Mouse (Mus musculus): ENCODE results near the gene Dis3l2. TPM values are rescaled to one million over a fixed set of nuclear protein-coding genes. Genes with fewer than 3 reads are reported as not detected.

The Dis3l2 gene
- total and polyA plus RNA-seq, 3 experiments, result 11.6 to 44.3 (median 31.5) TPM

- Histone ChIP-seq H3K36me3 (replicated peaks) (peaks cover 59% of the 10 kb centered on the region), H3K27me3 (ENCODE audit: insufficient read depth, low read length) (peaks cover 1% of the 10 kb centered on the region; the same call in 1 of the 2 replicates), H3K4me3 (ENCODE audit: low read depth, low read length) (no peak overlapping the region), H3K4me1 (ENCODE audit: insufficient read depth, low read depth, low read length) (no peaks in the 10 kb centered on the region), H3K9me3 (replicated peaks) (no peaks in the 10 kb centered on the region)
- DNase-seq (ENCODE audit: low spot score) (no peak), ATAC-seq (ENCODE audit: extremely low read depth, insufficient number of reproducible peaks, low FRiP score, poor library complexity, severe bottlenecking) (no peak)
- TF ChIP-seq TAL1 (conservative IDR thresholded peaks at IDR 0.05; ENCODE audit: low read depth, low read length), result no peak
- no peak for TF ChIP-seq POLR2AphosphoS5 (IDR thresholded peaks at IDR 0.05; ENCODE audit: insufficient replicate concordance, low read depth, low read length)
- TF ChIP-seq GATA1 (IDR thresholded peaks at IDR 0.05; ENCODE audit: borderline replicate concordance, low read length), result no peak
- TF ChIP-seq CTCF (IDR thresholded peaks at IDR 0.05; ENCODE audit: low read depth, low read length), result no peak
- no peak for TF ChIP-seq GATA2 (IDR thresholded peaks at IDR 0.05; ENCODE audit: borderline replicate concordance, low read depth, low read length)
These were observed 347.1 kb downstream of the Dis3l2 start for GRCm38 (mm10) chr1:87050700-87051099.

GRCm38 (mm10) chr1:87051369-87051768 lies 347.8 kb downstream of the Dis3l2 start:
- Histone ChIP-seq H3K27me3 (ENCODE audit: insufficient read depth, low read length) (peaks cover 2% of the 10 kb centered on the region; the same call in 1 of the 2 replicates), H3K4me1 (ENCODE audit: insufficient read depth, low read depth, low read length) (no peaks in the 10 kb centered on the region), H3K9me3 (replicated peaks) (no peaks in the 10 kb centered on the region), H3K4me3 (ENCODE audit: low read depth, low read length) (no peak overlapping the region), H3K36me3 (replicated peaks) (peaks cover 52% of the 10 kb centered on the region)
- ATAC-seq (ENCODE audit: extremely low read depth, insufficient number of reproducible peaks, low FRiP score, poor library complexity, severe bottlenecking), result no peak
- TF ChIP-seq CTCF (IDR thresholded peaks at IDR 0.05; ENCODE audit: low read depth, low read length), result no peak
- no peak for TF ChIP-seq TAL1 (conservative IDR thresholded peaks at IDR 0.05; ENCODE audit: low read depth, low read length)
- no peak for TF ChIP-seq GATA2 (IDR thresholded peaks at IDR 0.05; ENCODE audit: borderline replicate concordance, low read depth, low read length)
- no peak for TF ChIP-seq GATA1 (IDR thresholded peaks at IDR 0.05; ENCODE audit: borderline replicate concordance, low read length)
- no peak for TF ChIP-seq POLR2AphosphoS5 (IDR thresholded peaks at IDR 0.05; ENCODE audit: insufficient replicate concordance, low read depth, low read length)
- no peak for DNase-seq (ENCODE audit: low spot score)

GRCm38 (mm10) chr1:87057075-87057474 lies 353.5 kb downstream of the Dis3l2 start:
- no peaks in the 10 kb centered on the region for H3K9me3 ChIP-seq (replicated peaks)
- ATAC-seq (ENCODE audit: extremely low read depth, insufficient number of reproducible peaks, low FRiP score, poor library complexity, severe bottlenecking) (no peak), DNase-seq (ENCODE audit: low spot score) (no peak)
- peaks cover 4% of the 10 kb centered on the region for H3K36me3 ChIP-seq (replicated peaks)
- TF ChIP-seq TAL1 (conservative IDR thresholded peaks at IDR 0.05; ENCODE audit: low read depth, low read length) (no peak), GATA2 (IDR thresholded peaks at IDR 0.05; ENCODE audit: borderline replicate concordance, low read depth, low read length) (no peak), GATA1 (IDR thresholded peaks at IDR 0.05; ENCODE audit: borderline replicate concordance, low read length) (no peak), POLR2AphosphoS5 (IDR thresholded peaks at IDR 0.05; ENCODE audit: insufficient replicate concordance, low read depth, low read length) (no peak), CTCF (IDR thresholded peaks at IDR 0.05; ENCODE audit: low read depth, low read length) (no peak)
- H3K4me3 ChIP-seq (ENCODE audit: low read depth, low read length), result no peak overlapping the region
- H3K27me3 ChIP-seq (ENCODE audit: insufficient read depth, low read length), result peaks cover 6% of the 10 kb centered on the region; the same call in 1 of the 2 replicates
- H3K4me1 ChIP-seq (ENCODE audit: insufficient read depth, low read depth, low read length), result peaks cover 8% of the 10 kb centered on the region

- DNase-seq (ENCODE audit: low spot score), result no peak
- Histone ChIP-seq H3K36me3 (replicated peaks) (no peaks in the 10 kb centered on the region), H3K4me3 (ENCODE audit: low read depth, low read length) (no peak overlapping the region), H3K27me3 (ENCODE audit: insufficient read depth, low read length) (peaks cover 6% of the 10 kb centered on the region; the same call in 1 of the 2 replicates), H3K4me1 (ENCODE audit: insufficient read depth, low read depth, low read length) (peaks cover 8% of the 10 kb centered on the region), H3K9me3 (replicated peaks) (no peaks in the 10 kb centered on the region; the same call in 1 of the 2 replicates)
- TF ChIP-seq TAL1 (conservative IDR thresholded peaks at IDR 0.05; ENCODE audit: low read depth, low read length) (no peak), CTCF (IDR thresholded peaks at IDR 0.05; ENCODE audit: low read depth, low read length) (no peak), GATA2 (IDR thresholded peaks at IDR 0.05; ENCODE audit: borderline replicate concordance, low read depth, low read length) (no peak), GATA1 (IDR thresholded peaks at IDR 0.05; ENCODE audit: borderline replicate concordance, low read length) (no peak), POLR2AphosphoS5 (IDR thresholded peaks at IDR 0.05; ENCODE audit: insufficient replicate concordance, low read depth, low read length) (no peak)
- no peak for ATAC-seq (ENCODE audit: extremely low read depth, insufficient number of reproducible peaks, low FRiP score, poor library complexity, severe bottlenecking)
These were observed 355.5 kb downstream of the Dis3l2 start for GRCm38 (mm10) chr1:87059042-87059665.

GRCm38 (mm10) chr1:87060913-87061312 lies 357.3 kb downstream of the Dis3l2 start:
- no peak overlapping the region for H3K4me3 ChIP-seq (ENCODE audit: low read depth, low read length)
- DNase-seq (ENCODE audit: low spot score), result no peak
- H3K9me3 ChIP-seq (replicated peaks), result no peaks in the 10 kb centered on the region; the same call in 1 of the 2 replicates
- no peak for ATAC-seq (ENCODE audit: extremely low read depth, insufficient number of reproducible peaks, low FRiP score, poor library complexity, severe bottlenecking)
- peaks cover 8% of the 10 kb centered on the region for H3K4me1 ChIP-seq (ENCODE audit: insufficient read depth, low read depth, low read length)
- no peaks in the 10 kb centered on the region for H3K36me3 ChIP-seq (replicated peaks)
- peaks cover 4% of the 10 kb centered on the region; the same call in 1 of the 2 replicates for H3K27me3 ChIP-seq (ENCODE audit: insufficient read depth, low read length)
- TF ChIP-seq GATA1 (IDR thresholded peaks at IDR 0.05; ENCODE audit: borderline replicate concordance, low read length) (no peak), TAL1 (conservative IDR thresholded peaks at IDR 0.05; ENCODE audit: low read depth, low read length) (no peak), CTCF (IDR thresholded peaks at IDR 0.05; ENCODE audit: low read depth, low read length) (0 out of 2 replicates have a peak, but pooled peaks have one; percentile 6)

GRCm38 (mm10) chr1:87070720-87071119 lies 367.1 kb downstream of the Dis3l2 start:
- Histone ChIP-seq H3K4me1 (ENCODE audit: insufficient read depth, low read depth, low read length) (peaks cover 7% of the 10 kb centered on the region), H3K36me3 (replicated peaks) (no peaks in the 10 kb centered on the region), H3K27me3 (ENCODE audit: insufficient read depth, low read length) (peaks cover 25% of the 10 kb centered on the region), H3K4me3 (ENCODE audit: low read depth, low read length) (no peak overlapping the region), H3K9me3 (replicated peaks) (no peaks in the 10 kb centered on the region)
- ATAC-seq (ENCODE audit: extremely low read depth, insufficient number of reproducible peaks, low FRiP score, poor library complexity, severe bottlenecking) (0 out of 2 replicates have a peak, but pooled peaks have one; percentile 8), DNase-seq (ENCODE audit: low spot score) (peak; percentile 49)
- no peak for TF ChIP-seq TAL1 (conservative IDR thresholded peaks at IDR 0.05; ENCODE audit: low read depth, low read length)
- peak; percentile 91 for TF ChIP-seq CTCF (IDR thresholded peaks at IDR 0.05; ENCODE audit: low read depth, low read length)

Measured in G1E (cell line).